Mouse (Mus musculus): ENCODE results near the gene Pole.

Pole gene

DNA sequence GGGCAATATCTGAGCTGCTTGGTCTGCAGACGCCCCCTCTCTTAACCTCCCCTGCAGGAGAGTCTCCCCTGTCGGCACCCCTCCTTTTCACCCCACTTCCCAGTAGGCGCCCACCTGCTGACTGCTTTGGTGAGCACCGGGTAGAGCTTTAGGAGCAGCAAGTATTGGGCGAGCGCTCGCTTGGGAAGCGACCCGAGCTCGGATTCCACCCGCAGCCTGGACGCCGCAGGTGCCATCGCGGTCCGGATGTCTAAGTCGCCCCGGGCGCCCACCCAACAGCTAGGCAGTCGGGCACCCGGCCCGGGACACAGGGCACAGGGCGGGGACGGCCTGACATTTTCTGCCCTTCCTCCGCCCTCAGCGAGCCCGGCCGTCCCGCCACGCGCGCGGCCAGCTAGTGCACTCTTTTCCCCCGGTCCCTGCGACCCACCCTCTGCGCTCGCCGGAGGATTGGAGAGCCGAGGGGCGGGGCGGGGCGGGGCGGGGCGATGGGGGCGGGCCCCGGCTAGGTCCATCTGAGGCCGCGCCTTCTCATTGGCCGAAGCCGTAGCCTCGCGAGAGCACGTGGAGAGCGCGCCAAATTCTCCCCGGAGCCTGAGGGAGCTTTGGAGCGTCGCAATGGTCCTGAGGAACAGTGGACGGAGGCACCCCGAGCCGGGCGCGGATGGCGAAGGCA lies at the start of gene Pole, which contains the start of gene Pxmp2:
Gene Pole (plus strand): TSS at position 537 of the 676 bp plus-strand sequence.
Gene Pxmp2 (minus strand): TSS at position 417 of the 676 bp plus-strand sequence.
- DNase-seq, result peak; percentile 74

DNA sequence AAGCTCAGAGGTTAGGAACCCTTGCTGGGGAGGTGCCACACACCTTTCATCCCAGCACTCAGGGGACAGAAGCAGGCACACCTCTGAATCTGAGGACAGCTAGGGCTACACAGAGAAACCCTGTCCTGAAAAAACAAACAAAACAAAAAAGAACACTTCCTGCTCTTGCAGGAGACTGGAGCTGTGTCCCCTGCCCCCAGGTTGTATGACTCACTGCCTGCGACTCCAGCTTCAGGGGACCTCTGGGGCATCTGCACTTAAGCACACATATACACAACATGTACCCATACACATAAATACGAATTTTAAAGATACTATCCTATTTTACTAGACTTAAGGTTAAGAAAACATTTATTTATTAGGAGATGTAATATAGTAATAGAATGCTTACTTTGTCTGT lies 42.0 kb upstream of the Pole start:
- DNase-seq, result no peak

DNA sequence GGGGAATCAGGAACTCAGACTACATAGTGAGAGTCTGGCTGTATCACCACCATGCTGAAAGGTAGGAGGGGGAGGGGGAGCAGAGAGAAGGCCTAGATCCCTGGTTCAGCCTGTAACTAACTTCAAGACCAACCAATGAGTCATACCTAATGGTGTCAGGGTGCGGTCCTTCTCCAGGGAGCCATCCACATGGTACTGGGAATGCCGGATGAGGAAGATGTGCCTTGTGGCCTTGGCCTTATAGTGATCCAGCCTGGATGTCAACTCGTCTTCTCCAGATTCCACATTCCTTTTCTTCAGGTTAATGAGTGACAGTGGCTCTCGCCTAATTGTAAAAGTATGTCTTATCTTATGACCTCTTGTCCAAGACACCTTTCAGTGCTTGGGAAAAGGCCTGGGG lies 19.2 kb upstream of the Pole start:
- no peak for DNase-seq

DNA sequence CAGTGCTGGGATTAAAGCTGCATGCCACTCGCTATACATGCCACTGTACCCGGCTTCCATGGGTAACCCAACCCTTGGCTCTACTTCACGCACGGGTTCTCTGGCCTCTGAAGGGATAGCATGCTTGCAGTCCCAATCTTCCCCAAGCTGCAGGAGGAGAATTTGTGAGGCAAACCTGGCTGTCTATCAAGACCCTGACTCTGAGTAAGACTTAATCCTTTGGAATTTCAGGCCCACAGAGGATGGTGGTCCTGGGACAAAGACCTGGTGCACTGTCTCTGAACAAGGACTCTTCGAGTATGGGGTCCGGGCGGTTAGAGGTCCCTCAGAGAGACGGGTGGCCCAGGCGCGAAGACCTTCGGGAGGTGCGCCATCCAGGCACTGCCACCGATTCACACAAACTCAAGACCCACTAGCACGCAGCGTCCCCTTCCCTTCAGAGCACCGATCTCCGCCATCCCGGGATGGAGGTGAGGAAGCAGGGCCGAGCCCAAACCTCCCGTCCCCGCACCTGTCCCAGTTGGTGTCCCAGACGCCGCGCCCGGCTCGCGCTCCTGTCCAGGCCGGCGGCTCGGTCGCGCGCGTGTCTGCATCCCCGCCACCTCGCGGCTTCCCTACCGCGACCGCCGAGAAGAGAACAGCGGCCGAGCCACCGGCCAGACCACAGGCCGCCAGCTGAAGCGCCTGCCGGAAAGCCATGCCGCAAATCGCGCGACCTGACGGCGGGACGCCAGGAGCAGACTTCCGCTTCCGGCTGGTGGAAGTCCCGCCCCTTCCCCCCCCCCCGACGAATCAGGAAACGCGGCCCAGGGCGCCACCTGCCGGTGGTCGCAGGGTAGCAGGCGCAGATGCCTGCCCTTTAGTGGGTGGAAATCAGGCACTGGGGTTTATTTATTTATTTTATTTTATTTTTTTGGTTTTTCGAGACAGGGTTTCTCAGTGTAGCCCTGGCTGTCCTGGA lies 16.7 kb upstream of the Pole start, which contains the start of gene Pgam5:
Gene Pgam5 (minus strand): TSS at position 773 of the 961 bp plus-strand sequence.
- DNase-seq, result peak; percentile 85

- DNase-seq, result peak; percentile 11
These were observed 15.9 kb upstream of the Pole start for GRCm38 (mm10) chr5:110270242-110270641.

DNA sequence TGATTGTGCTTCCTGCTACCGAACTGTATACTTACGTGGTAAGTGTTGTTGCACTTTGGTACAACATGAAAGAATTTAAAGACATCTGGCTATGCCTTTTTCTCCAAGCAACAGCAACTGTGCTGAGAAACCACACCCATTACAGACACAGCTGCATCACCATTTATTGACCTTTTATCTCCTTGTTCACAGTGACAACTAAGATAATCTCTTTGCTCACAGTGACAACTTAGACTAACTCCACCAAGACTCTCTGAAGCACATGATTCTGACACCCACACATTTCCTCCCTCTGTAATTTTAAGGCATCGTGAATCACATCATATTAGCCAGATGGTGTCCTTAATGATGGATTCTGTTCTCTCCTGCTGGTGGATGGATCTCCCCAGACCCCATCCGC lies 12.0 kb upstream of the Pole start:
- no peak for DNase-seq

- DNase-seq, result no peak
These were observed 11.3 kb upstream of the Pole start for GRCm38 (mm10) chr5:110274846-110275245.

DNA sequence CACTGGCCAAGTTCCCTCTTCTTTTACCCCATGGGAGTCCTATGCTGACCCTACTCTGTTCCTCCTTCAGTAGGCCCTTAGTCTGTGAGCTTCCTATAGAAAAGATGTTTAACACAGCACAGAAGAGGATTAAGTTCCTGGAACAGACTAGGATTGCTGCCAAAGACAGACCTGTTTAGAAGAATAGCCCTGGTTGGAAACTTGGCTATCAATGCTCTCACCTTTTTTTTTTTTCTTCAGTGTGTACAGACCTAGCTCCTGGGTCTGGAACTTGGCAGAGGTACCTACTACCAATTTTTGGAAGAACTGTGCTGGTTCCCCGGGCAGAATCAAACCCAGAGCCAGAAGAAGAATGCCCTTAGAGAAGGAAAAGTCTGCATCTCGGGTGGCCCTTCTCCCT lies 9.7 kb upstream of the Pole start:
- no peak for DNase-seq

DNA sequence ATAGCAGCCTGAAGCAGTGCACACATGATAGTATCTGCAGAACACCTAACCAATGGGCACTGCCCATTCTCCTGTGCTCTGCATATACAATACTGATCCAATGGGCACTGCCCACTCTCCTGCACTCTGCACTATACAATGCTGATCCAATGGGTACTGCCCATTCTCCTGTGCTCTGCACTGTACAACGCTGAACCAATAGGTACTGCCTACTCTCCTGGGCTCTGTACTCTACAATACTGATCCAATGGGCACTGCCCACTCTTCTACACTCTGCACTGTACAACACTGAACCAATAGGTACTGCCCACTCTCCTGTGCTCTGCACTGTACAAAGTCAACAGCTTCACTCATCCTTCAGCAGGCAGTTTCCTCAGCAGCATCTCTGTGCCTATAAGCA lies 9.2 kb upstream of the Pole start:
- no peak for DNase-seq

GRCm38 (mm10) chr5:110281984-110282383 lies 4.1 kb upstream of the Pole start:
- DNase-seq, result no peak

DNA sequence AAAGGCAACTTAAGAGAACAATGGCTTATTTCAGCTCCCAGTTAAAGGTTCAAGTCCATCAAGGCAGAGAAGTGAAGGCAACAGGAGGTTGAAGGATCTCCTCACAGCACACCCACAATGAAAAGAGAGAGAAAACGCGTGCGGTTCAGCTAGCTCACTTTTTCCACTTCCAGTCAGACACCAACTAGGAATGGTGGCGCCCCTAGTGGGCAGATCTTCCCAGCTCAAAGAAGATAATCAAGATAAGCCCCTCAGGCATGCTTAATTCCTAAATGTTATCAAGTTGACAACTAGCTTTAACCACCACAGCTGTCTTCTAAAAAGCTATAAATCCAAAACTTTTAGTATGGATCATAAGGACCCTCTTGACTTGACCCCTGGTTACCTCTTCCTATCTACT lies 1.6 kb upstream of the Pole start:
- DNase-seq, result peak; percentile 25

- DNase-seq, result no peak
These were observed 950 bp upstream of the Pole start for GRCm38 (mm10) chr5:110285156-110285555.

- no peak for DNase-seq
These were observed 459 bp downstream of the Pole start for GRCm38 (mm10) chr5:110286446-110287083.

- no peak for DNase-seq
These were observed 974 bp downstream of the Pole start for GRCm38 (mm10) chr5:110287084-110287475.

GRCm38 (mm10) chr5:110291649-110292048 lies 5.5 kb downstream of the Pole start:
- DNase-seq, result no peak

GRCm38 (mm10) chr5:110296637-110297036 lies 10.5 kb downstream of the Pole start:
- DNase-seq, result no peak

DNA sequence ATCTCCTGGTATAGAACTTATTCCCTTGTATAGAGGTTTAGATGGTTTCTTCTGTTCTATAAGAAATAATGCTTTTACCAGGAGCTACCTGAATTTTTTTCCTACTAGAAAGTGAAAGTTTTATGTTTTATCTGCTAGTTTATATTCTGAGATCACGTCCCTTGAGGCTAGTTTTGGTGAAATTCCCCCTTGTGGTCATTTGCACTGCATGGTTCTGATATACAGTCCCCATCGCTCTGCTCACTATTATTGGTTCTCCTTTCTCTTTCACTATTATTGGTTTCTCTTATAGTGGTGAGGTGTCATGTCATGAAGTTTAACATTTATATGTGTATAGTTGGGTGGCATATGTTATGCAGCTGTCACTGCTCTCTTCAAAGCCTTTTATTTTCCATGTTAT lies 14.5 kb downstream of the Pole start:
- DNase-seq, result no peak

- DNase-seq, result peak; percentile 11
These were observed 22.8 kb downstream of the Pole start for GRCm38 (mm10) chr5:110308861-110309260.

GRCm38 (mm10) chr5:110313127-110313526 lies 27.0 kb downstream of the Pole start:
- no peak for DNase-seq

DNA sequence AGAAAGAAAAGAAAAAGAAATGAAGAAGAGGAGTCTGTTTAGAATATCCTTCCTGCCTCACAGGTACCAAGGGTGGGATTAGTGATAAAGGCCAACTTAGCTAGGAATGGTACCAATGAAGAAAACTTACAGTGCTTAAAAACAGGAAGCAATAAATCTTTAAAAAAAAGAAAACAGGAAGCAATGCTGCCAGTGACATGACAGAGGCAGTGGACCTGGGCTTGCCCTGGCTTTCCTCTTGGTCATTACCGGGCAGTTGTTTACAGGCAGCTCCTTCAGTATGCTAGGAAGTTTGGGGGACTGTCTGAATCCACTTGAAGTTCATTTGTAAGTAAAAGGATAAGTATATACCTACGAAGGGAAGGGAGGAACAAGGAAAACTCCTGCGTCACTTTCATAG lies 44.4 kb downstream of the Pole start:
- DNase-seq, result no peak

DNA sequence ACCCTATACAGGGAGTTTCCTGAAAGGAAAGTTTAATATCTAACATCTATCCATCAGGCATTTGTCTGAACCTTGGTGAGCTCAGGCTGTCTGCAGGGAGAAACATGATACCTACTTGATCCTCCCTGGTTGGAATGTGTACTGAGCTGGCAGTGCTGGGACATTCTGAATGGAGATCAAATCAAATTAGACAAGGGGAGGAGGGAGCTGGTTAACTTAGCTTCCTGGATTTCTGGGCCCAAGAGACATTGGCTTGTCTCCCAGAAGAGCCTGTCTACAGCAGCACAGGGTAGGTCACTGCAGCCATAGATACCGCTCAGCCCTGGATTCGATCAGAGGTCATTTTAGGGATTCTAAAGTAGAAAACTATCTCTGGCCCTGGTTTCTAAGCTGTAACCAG lies 52.7 kb downstream of the Pole start:
- no peak for DNase-seq

DNA sequence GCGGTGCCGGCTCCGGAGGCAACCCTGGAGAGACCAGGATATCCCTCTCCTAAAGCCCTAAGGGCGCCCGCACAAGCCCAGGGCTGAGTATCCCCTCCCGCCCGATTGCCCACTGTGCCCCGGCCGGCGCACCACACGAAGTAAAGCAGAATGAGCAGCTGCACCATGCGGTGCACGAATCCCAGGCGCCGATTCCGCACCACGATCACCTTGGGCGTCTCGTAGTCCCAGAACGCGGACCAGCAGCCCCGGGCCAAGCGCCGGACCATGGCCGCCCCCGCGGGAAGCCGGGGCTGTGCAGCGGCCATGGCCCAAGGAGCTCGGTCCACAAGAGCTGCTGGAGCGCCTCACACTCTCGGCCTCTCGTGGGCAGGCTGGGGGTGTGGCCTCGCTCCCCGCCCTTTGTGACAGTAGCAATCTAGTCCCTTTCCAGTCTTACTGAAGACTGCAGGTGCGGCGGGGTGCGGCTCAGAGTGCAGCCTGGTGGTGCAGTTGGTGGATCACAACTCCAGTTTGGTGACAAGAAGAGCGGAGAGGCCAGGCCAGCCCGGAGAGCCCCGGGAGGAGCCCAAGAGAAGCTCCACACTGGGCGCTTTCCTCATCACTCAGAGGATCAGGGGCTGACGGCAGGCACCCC lies 56.7 kb downstream of the Pole start, which contains the start of gene P2rx2:
Gene P2rx2 (minus strand): TSS at position 565 of the 637 bp plus-strand sequence.
- no peak for DNase-seq

- no peak for DNase-seq
These were observed 58.4 kb downstream of the Pole start, which contains the start of gene Lrcol1 for GRCm38 (mm10) chr5:110344524-110344923. Lrcol1 (plus strand) TSS chr5:110344730.
